Mouse (Mus musculus): ENCODE results near the gene Tyw1. TPM values are rescaled to one million over a fixed set of nuclear protein-coding genes. Genes with fewer than 3 reads are reported as not detected.
A peak's percentile ranks its signal among the peaks of the same experiment; 100 is the strongest.

Gene Tyw1
- polyA plus RNA-seq, 1 experiment = 23.6 TPM

- no peak overlapping the region for H3K4me2 ChIP-seq (ENCODE audit: low read depth)
- no peaks in the 10 kb centered on the region for H3K27me3 ChIP-seq (ENCODE audit: control insufficient read depth, insufficient read depth, insufficient read length)
- no peak overlapping the region for H3ac ChIP-seq (ENCODE audit: control insufficient read depth, insufficient read length)
- H3K36me3 ChIP-seq (ENCODE audit: control insufficient read depth, insufficient read depth) = no peaks in the 10 kb centered on the region
- no peaks in the 10 kb centered on the region for H3K79me2 ChIP-seq (ENCODE audit: control insufficient read depth, insufficient read depth)
- H3K4me3 ChIP-seq = no peak overlapping the region
- TF ChIP-seq POLR2AphosphoS2 (IDR thresholded peaks at IDR 0.05; ENCODE audit: insufficient read length, low read depth) (no peak), REST (IDR thresholded peaks at IDR 0.05; ENCODE audit: insufficient read depth, insufficient read length) (peak; percentile 41)
Measured at GRCm38 (mm10) chr5:130363773-130364172, 108.4 kb downstream of the Tyw1 start.

- TF ChIP-seq REST (IDR thresholded peaks at IDR 0.05; ENCODE audit: insufficient read depth, insufficient read length) = no peak
- TF ChIP-seq MYOG (IDR thresholded peaks at IDR 0.05; ENCODE audit: control insufficient read depth in 1 of 3, insufficient read depth in 1 of 3, insufficient read length in 2 of 3, low read depth in 2 of 3) = no peak
- no peak for TF ChIP-seq MYOD1 (IDR thresholded peaks at IDR 0.05; ENCODE audit: control insufficient read depth in 1 of 3, insufficient read length in 2 of 3, low read depth in 2 of 3)
- no peak for TF ChIP-seq TCF3 (IDR thresholded peaks at IDR 0.05; ENCODE audit: insufficient read length, low read depth)
- TF ChIP-seq USF1 (IDR thresholded peaks at IDR 0.05; ENCODE audit: low read depth) = no peak
- no peak for TF ChIP-seq POLR2A (IDR thresholded peaks at IDR 0.05; ENCODE audit: insufficient read length, low read depth)
- TF ChIP-seq MAX (IDR thresholded peaks at IDR 0.05; ENCODE audit: low read depth) = no peak
- TF ChIP-seq SRF (IDR thresholded peaks at IDR 0.05; ENCODE audit: control insufficient read depth, insufficient read length, low read depth) = no peak
- TF ChIP-seq E2F4 (IDR thresholded peaks at IDR 0.05; ENCODE audit: insufficient read depth) = no peak
- TF ChIP-seq TCF12 (IDR thresholded peaks at IDR 0.05; ENCODE audit: insufficient read depth, poor library complexity, severe bottlenecking) = no peak
- no peak for TF ChIP-seq POLR2AphosphoS2 (IDR thresholded peaks at IDR 0.05; ENCODE audit: insufficient read length, low read depth)
- no peak for TF ChIP-seq CEBPB (IDR thresholded peaks at IDR 0.05; ENCODE audit: insufficient read depth, poor library complexity, severe bottlenecking)
- no peaks in the 10 kb centered on the region for H3K27me3 ChIP-seq (ENCODE audit: control insufficient read depth, insufficient read depth, insufficient read length)
- H3K36me3 ChIP-seq (ENCODE audit: control insufficient read depth, insufficient read depth) = no peaks in the 10 kb centered on the region
- no peak overlapping the region for H3ac ChIP-seq (ENCODE audit: control insufficient read depth, insufficient read length)
- no peaks in the 10 kb centered on the region for H3K79me2 ChIP-seq (ENCODE audit: control insufficient read depth, insufficient read depth)
- H3K4me2 ChIP-seq (ENCODE audit: low read depth) = no peak overlapping the region
- H3K4me3 ChIP-seq = no peak overlapping the region
Measured at GRCm38 (mm10) chr5:130368236-130368635, 112.8 kb downstream of the Tyw1 start.

- no peaks in the 10 kb centered on the region for H3K79me2 ChIP-seq (ENCODE audit: control insufficient read depth, insufficient read depth)
- H3K4me2 ChIP-seq (ENCODE audit: low read depth) = no peak within 1 kb of the TSS
- TF ChIP-seq E2F4 (IDR thresholded peaks at IDR 0.05; ENCODE audit: insufficient read depth) = no peak
- no peak for TF ChIP-seq TCF3 (IDR thresholded peaks at IDR 0.05; ENCODE audit: insufficient read length, low read depth)
- no peak for TF ChIP-seq MYOG (IDR thresholded peaks at IDR 0.05; ENCODE audit: control insufficient read depth in 1 of 3, insufficient read depth in 1 of 3, insufficient read length in 2 of 3, low read depth in 2 of 3)
- no peak for TF ChIP-seq POLR2A (IDR thresholded peaks at IDR 0.05; ENCODE audit: insufficient read length, low read depth)
- TF ChIP-seq REST (IDR thresholded peaks at IDR 0.05; ENCODE audit: insufficient read depth, insufficient read length) = no peak
- H3K36me3 ChIP-seq (ENCODE audit: control insufficient read depth, insufficient read depth) = no peaks in the 10 kb centered on the region
- H3K4me3 ChIP-seq = no peak within 1 kb of the TSS
- H3ac ChIP-seq (ENCODE audit: control insufficient read depth, insufficient read length) = no peak within 1 kb of the TSS
- no peaks in the 10 kb centered on the region for H3K27me3 ChIP-seq (ENCODE audit: control insufficient read depth, insufficient read depth, insufficient read length)
Measured at GRCm38 (mm10) chr5:130369237-130369636, 113.8 kb downstream of the Tyw1 start, which contains the start of gene Caln1. Caln1 (plus strand) TSS chr5:130369455.

GRCm38 (mm10) chr5:130375411-130375810, 120.0 kb downstream of the Tyw1 start:
- no peak for TF ChIP-seq TCF12 (IDR thresholded peaks at IDR 0.05; ENCODE audit: insufficient read depth, poor library complexity, severe bottlenecking)
- no peak for TF ChIP-seq TCF3 (IDR thresholded peaks at IDR 0.05; ENCODE audit: insufficient read length, low read depth)
- TF ChIP-seq POLR2AphosphoS2 (IDR thresholded peaks at IDR 0.05; ENCODE audit: insufficient read length, low read depth) = no peak
- TF ChIP-seq USF1 (IDR thresholded peaks at IDR 0.05; ENCODE audit: low read depth) = no peak
- no peak for TF ChIP-seq MYOD1 (IDR thresholded peaks at IDR 0.05; ENCODE audit: control insufficient read depth in 1 of 3, insufficient read length in 2 of 3, low read depth in 2 of 3)
- no peak for TF ChIP-seq MAX (IDR thresholded peaks at IDR 0.05; ENCODE audit: low read depth)
- no peak for TF ChIP-seq POLR2A (IDR thresholded peaks at IDR 0.05; ENCODE audit: insufficient read length, low read depth)
- TF ChIP-seq REST (IDR thresholded peaks at IDR 0.05; ENCODE audit: insufficient read depth, insufficient read length) = no peak
- TF ChIP-seq MYOG (IDR thresholded peaks at IDR 0.05; ENCODE audit: control insufficient read depth in 1 of 3, insufficient read depth in 1 of 3, insufficient read length in 2 of 3, low read depth in 2 of 3) = no peak
- TF ChIP-seq SRF (IDR thresholded peaks at IDR 0.05; ENCODE audit: control insufficient read depth, insufficient read length, low read depth) = no peak
- no peak for TF ChIP-seq CEBPB (IDR thresholded peaks at IDR 0.05; ENCODE audit: insufficient read depth, poor library complexity, severe bottlenecking)
- no peak for TF ChIP-seq E2F4 (IDR thresholded peaks at IDR 0.05; ENCODE audit: insufficient read depth)
- no peaks in the 10 kb centered on the region for H3K36me3 ChIP-seq (ENCODE audit: control insufficient read depth, insufficient read depth)
- H3ac ChIP-seq (ENCODE audit: control insufficient read depth, insufficient read length) = no peak overlapping the region
- H3K4me2 ChIP-seq (ENCODE audit: low read depth) = no peak overlapping the region
- no peaks in the 10 kb centered on the region for H3K27me3 ChIP-seq (ENCODE audit: control insufficient read depth, insufficient read depth, insufficient read length)
- no peak overlapping the region for H3K4me3 ChIP-seq
- no peaks in the 10 kb centered on the region for H3K79me2 ChIP-seq (ENCODE audit: control insufficient read depth, insufficient read depth)

GRCm38 (mm10) chr5:130384222-130384912, 128.9 kb downstream of the Tyw1 start, which contains the start of gene A330070K13Rik:
A330070K13Rik (minus strand) TSS chr5:130384631.
- no peaks in the 10 kb centered on the region for H3K79me2 ChIP-seq (ENCODE audit: control insufficient read depth, insufficient read depth)
- no peak within 1 kb of the TSS for H3K4me3 ChIP-seq
- no peak within 1 kb of the TSS for H3ac ChIP-seq (ENCODE audit: control insufficient read depth, insufficient read length)
- TF ChIP-seq SRF (IDR thresholded peaks at IDR 0.05; ENCODE audit: control insufficient read depth, insufficient read length, low read depth) = no peak
- TF ChIP-seq REST (IDR thresholded peaks at IDR 0.05; ENCODE audit: insufficient read depth, insufficient read length) = no peak
- no peak for TF ChIP-seq E2F4 (IDR thresholded peaks at IDR 0.05; ENCODE audit: insufficient read depth)
- TF ChIP-seq POLR2A (IDR thresholded peaks at IDR 0.05; ENCODE audit: insufficient read length, low read depth) = no peak
- TF ChIP-seq MYOD1 (IDR thresholded peaks at IDR 0.05; ENCODE audit: control insufficient read depth in 1 of 3, insufficient read length in 2 of 3, low read depth in 2 of 3) = no peak
- TF ChIP-seq TCF12 (IDR thresholded peaks at IDR 0.05; ENCODE audit: insufficient read depth, poor library complexity, severe bottlenecking) = no peak
- no peak for TF ChIP-seq CEBPB (IDR thresholded peaks at IDR 0.05; ENCODE audit: insufficient read depth, poor library complexity, severe bottlenecking)
- no peak for TF ChIP-seq USF1 (IDR thresholded peaks at IDR 0.05; ENCODE audit: low read depth)
- no peak for TF ChIP-seq TCF3 (IDR thresholded peaks at IDR 0.05; ENCODE audit: insufficient read length, low read depth)
- no peak for TF ChIP-seq POLR2AphosphoS2 (IDR thresholded peaks at IDR 0.05; ENCODE audit: insufficient read length, low read depth)
- TF ChIP-seq MAX (IDR thresholded peaks at IDR 0.05; ENCODE audit: low read depth) = no peak
- TF ChIP-seq MYOG (IDR thresholded peaks at IDR 0.05; ENCODE audit: control insufficient read depth in 1 of 3, insufficient read depth in 1 of 3, insufficient read length in 2 of 3, low read depth in 2 of 3) = no peak
- no peaks in the 10 kb centered on the region for H3K27me3 ChIP-seq (ENCODE audit: control insufficient read depth, insufficient read depth, insufficient read length)
- no peaks in the 10 kb centered on the region for H3K36me3 ChIP-seq (ENCODE audit: control insufficient read depth, insufficient read depth)
- no peak within 1 kb of the TSS for H3K4me2 ChIP-seq (ENCODE audit: low read depth)

All from myocyte (in vitro differentiated cells).